Mouse (Mus musculus) right cerebral cortex, postnatal 10 days (tissue): Measurements from ENCODE around the gene Ndufs5.

Experiments used
- DNase-seq, 2 experiments: peaks; one replicate each; pipeline ENCODE4 v3.0.0; 2021; ENCODE audit warnings: low spot score in 2 of 2

Gene Ndufs5

GRCm38 (mm10) chr4:123687025-123687781, 30.8 kb downstream of the Ndufs5 start:
- DNase-seq: peak; percentile 53 to 66

GRCm38 (mm10) chr4:123686368-123687024, 31.5 kb downstream of the Ndufs5 start:
- peak; percentile 57 to 67 for DNase-seq

- DNase-seq: peak; percentile 66 to 68
Measured at GRCm38 (mm10) chr4:123685506-123686242, 32.3 kb downstream of the Ndufs5 start.

GRCm38 (mm10) chr4:123685046-123685445, 33.0 kb downstream of the Ndufs5 start:
- no peak for DNase-seq

- DNase-seq: no peak
Measured at GRCm38 (mm10) chr4:123684260-123684659, 33.7 kb downstream of the Ndufs5 start, which contains the start of gene Macf1. TSS of gene Macf1 (minus strand) at chr4:123684360.

GRCm38 (mm10) chr4:123682291-123682690, 35.7 kb downstream of the Ndufs5 start:
- peak in 1 of 2 experiments; percentile 32 for DNase-seq

- peak; percentile 66 to 80 for DNase-seq
Measured at GRCm38 (mm10) chr4:123680962-123681361, 37.0 kb downstream of the Ndufs5 start.

GRCm38 (mm10) chr4:123677060-123677804, 40.8 kb downstream of the Ndufs5 start:
- peak; percentile 77 to 86 for DNase-seq

- peak; percentile 66 to 77 for DNase-seq
Measured at GRCm38 (mm10) chr4:123670598-123670997, 47.4 kb downstream of the Ndufs5 start.

- peak; percentile 41 to 43 for DNase-seq
Measured at GRCm38 (mm10) chr4:123669696-123670095, 48.3 kb downstream of the Ndufs5 start.

GRCm38 (mm10) chr4:123667260-123667867, 50.6 kb downstream of the Ndufs5 start:
- peak; percentile 87 to 90 for DNase-seq

- DNase-seq: no peak
Measured at GRCm38 (mm10) chr4:123666517-123666916, 51.5 kb downstream of the Ndufs5 start.

- no peak for DNase-seq
Measured at GRCm38 (mm10) chr4:123665681-123666278, 52.2 kb downstream of the Ndufs5 start.

GRCm38 (mm10) chr4:123664951-123665661, 52.9 kb downstream of the Ndufs5 start:
- peak; percentile 37 to 42 for DNase-seq

- DNase-seq: peak; percentile 72 to 75
Measured at GRCm38 (mm10) chr4:123664021-123664950, 53.7 kb downstream of the Ndufs5 start.

GRCm38 (mm10) chr4:123663688-123663965, 54.4 kb downstream of the Ndufs5 start:
- no peak for DNase-seq

GRCm38 (mm10) chr4:123662914-123663687, 54.9 kb downstream of the Ndufs5 start:
- DNase-seq: peak in 1 of 2 experiments; percentile 39
